Mouse (Mus musculus): ENCODE results near the gene Bcl2l14. TPM values are rescaled to one million over a fixed set of nuclear protein-coding genes. Genes with fewer than 3 reads are reported as not detected.
A peak's percentile ranks its signal among the peaks of the same experiment; 100 is the strongest.

Gene Bcl2l14
- polyA plus RNA-seq, 1 experiment, result not detected

DNA sequence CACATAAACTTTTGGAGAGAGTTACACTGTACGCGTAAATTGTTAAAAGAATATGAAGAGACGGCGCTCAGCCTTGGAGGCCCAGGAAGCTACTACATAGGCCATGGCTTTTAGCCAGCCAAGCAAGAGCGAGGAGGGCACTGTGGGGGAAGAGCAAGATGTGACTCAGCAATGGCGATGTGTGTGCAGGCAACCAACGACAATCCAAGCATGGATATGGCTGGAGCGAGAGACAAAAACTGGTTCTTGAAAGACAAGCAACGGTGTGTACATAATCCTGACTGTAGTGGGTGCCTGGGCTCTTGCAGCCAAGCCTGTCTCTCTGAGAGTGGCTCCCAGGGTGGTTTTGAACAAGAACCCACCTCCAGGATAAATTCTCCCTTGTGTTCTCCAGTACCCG, 8.7 kb upstream of the Bcl2l14 start:
- Histone ChIP-seq H3K4me3 (ENCODE audit: insufficient read depth, low read depth, low read length) (no peak overlapping the region), H3K27ac (replicated peaks; ENCODE audit: low read depth, low read length) (no peak overlapping the region), H3K4me1 (ENCODE audit: control insufficient read depth, insufficient read depth, insufficient read length, low read length) (no peaks in the 10 kb centered on the region)

DNA sequence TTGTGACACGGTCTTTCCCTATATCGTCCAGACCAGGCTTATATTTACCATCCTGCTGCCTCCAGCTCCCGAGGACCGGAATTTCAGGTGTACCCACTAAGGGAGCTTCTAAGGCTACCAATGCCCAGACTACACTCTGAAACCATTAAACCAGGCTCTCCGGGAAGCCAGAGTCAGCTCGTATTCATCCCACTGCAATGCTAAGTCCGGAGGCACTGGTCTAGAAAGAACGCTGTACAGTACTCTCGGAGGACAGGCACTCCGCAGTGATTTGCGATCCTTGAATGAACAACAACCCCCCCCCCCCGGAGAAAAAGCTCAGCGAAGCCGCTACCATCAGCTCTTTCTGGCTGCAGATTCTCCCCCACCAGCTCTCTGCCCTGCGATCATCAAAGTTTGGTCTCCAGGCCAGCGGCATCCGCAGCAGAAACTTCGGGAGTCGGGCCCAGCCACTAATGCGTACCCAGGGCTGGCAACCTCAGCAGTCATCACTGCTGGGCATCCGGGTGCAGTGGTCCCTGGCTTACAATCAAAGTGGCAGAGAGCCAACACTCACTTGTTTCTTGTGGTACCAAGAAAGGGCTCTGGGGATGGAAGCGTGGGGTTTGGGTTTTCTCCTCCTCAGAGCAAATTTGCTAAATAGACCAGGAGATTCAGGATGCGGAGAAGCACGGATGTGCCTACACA, 7.6 kb upstream of the Bcl2l14 start:
- no peak overlapping the region for H3K27ac ChIP-seq (replicated peaks; ENCODE audit: low read depth, low read length)
- H3K4me3 ChIP-seq (ENCODE audit: insufficient read depth, low read depth, low read length), result no peak overlapping the region
- H3K4me1 ChIP-seq (ENCODE audit: control insufficient read depth, insufficient read depth, insufficient read length, low read length), result no peaks in the 10 kb centered on the region

DNA sequence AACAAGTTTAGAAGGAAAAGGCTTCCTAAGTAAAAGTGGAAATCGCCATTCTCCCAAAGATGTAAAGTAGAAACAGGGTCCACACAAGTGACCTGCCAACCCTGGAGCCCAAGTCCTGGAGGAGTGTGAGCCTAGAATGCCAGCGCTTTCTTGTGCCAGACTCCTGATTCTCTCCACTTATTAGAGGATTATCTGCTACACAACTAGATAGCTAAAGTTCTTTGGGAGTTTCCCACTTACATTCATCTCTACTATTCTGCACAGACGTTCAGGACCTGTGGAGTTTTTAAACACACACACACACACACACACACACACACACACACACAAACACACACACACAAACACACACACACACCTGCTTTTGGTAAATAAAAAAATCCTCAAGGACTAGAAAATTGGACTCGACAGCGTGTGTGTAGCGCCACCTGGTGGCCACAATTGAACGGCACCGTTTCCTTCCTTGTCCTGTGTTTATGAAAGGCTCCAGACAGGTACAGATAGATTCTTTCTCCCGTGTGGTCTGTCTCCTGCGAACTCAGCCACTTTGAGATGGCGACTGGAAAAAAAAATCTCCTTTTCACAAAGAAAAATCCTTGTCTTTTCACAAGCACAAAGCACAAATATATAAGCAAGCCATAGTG, 6.7 kb upstream of the Bcl2l14 start:
- H3K27ac ChIP-seq (replicated peaks; ENCODE audit: low read depth, low read length), result no peak overlapping the region
- no peaks in the 10 kb centered on the region for H3K4me1 ChIP-seq (ENCODE audit: control insufficient read depth, insufficient read depth, insufficient read length, low read length)
- H3K4me3 ChIP-seq (ENCODE audit: insufficient read depth, low read depth, low read length), result no peak overlapping the region

DNA sequence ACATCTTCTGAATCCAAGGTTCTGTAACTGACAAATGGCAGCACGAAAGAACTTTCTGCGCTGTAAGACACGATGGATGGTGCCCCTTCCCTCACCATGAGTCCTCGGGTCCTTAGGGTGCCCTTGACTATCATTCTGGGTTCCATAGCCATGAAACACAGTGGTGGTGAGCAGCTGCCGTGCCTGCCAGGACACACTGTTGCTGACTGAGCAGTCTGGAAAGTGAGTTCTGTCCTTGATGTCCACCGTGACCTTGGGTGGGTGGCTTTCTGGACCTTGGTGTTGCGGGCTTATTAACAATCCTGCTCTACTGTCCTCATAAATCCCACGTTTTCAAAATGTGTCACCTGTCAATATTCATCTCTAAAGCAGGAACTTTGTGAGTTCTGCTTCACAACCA, 6.2 kb upstream of the Bcl2l14 start:
- H3K4me1 ChIP-seq (ENCODE audit: control insufficient read depth, insufficient read depth, insufficient read length, low read length), result no peaks in the 10 kb centered on the region
- no peak overlapping the region for H3K4me3 ChIP-seq (ENCODE audit: insufficient read depth, low read depth, low read length)
- H3K27ac ChIP-seq (replicated peaks; ENCODE audit: low read depth, low read length), result no peak overlapping the region

DNA sequence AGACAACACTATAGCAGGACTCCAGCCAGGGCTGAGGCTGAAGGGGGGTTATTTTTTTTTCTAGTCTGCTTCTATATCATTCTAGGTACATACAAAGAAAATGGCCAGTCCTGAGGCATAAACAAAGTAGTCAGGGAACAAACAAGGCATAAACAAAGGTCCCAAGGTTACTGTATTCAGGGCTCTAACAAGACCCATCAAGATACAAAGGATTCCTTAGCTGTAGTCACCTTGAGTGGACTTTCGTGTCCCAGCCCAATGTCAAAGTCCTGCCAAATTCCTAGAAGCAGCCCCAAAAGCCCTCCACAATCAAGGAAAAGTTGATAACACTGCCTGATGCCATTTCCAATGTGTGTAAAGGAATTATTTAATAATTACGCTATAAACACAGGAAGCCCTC, 5.3 kb upstream of the Bcl2l14 start:
- Histone ChIP-seq H3K4me1 (ENCODE audit: control insufficient read depth, insufficient read depth, insufficient read length, low read length) (no peaks in the 10 kb centered on the region), H3K27ac (replicated peaks; ENCODE audit: low read depth, low read length) (no peak overlapping the region), H3K4me3 (ENCODE audit: insufficient read depth, low read depth, low read length) (no peak overlapping the region)

DNA sequence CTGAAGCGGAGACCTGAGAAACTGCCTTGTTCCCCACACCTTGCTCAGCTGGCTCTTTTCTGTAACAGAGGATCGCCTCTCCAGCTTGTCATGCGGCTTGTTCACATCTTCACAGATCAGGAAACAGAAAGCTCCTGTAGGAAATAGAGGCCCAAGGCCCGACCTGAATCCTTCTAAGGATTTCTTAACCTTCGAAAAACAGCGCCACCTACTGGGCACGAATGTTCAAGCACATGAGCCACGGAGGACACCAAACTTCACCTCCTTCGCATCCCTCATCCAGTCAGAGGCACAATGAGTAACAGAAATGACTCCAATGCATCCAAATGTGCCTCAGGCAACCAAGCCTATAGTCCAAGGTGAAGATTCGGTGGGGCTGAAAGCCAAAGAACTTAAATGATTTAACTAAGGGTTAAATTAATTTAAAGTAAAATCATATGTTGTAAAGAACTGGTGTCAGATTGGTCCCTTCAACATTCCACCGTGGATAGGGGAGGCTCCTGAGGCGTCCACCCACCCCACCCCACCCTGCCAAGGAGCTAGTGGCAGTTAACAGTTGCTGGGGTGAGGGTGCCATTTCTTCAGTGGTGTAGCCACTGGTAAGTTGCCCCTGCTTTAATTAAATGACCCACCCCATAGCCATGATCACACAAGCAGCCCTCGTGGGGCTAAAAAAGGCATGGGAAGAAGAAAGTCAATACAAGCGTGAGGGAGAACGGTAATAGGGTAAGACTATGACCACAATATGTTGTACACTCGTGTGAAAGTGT, 7.0 kb downstream of the Bcl2l14 start:
- H3K4me1 ChIP-seq (ENCODE audit: control insufficient read depth, insufficient read depth, insufficient read length, low read length), result no peaks in the 10 kb centered on the region
- no peak overlapping the region for H3K27ac ChIP-seq (replicated peaks; ENCODE audit: low read depth, low read length)
- no peak overlapping the region for H3K4me3 ChIP-seq (ENCODE audit: insufficient read depth, low read depth, low read length)

DNA sequence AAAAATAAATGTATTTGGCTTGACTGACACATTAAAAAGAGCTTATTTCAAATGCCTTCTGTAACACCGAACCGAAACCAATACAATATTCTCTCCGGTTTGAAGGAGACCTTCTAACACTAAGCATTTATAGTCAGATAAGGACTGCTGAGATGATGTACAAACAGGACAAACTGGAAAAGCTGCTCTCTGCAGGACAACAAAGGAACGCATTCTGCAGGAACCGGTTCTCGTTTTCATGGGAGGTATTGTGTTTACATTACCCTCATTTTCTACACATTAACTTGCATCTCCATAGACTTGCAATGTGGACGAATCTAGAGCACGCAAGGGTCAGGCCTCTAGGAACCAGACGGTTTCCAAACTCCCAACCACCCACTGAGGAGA, 7.6 kb downstream of the Bcl2l14 start:
- no peak overlapping the region for H3K4me3 ChIP-seq (ENCODE audit: insufficient read depth, low read depth, low read length)
- no peak overlapping the region for H3K27ac ChIP-seq (replicated peaks; ENCODE audit: low read depth, low read length)
- no peaks in the 10 kb centered on the region for H3K4me1 ChIP-seq (ENCODE audit: control insufficient read depth, insufficient read depth, insufficient read length, low read length)

DNA sequence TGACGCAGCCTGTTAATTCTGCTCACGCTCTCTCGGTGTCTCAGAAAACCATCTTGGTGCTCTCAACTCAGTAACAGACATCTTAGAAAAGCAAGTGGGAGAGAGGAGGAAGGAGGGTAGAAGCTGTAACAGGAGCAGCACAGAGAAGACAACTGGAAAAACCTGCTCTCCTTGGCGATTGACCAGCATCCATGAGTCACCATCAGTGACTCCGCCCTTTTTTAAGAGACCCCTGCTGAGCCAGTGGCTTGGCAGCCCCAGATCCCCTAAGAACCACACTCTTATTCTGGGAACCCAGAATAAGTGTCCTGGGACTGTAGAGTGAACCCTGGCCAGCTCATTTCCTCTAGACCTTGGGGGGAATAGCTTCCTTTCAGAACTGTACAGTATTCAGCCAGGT, 11.1 kb downstream of the Bcl2l14 start:
- no peaks in the 10 kb centered on the region for H3K4me1 ChIP-seq (ENCODE audit: control insufficient read depth, insufficient read depth, insufficient read length, low read length)
- no peak overlapping the region for H3K27ac ChIP-seq (replicated peaks; ENCODE audit: low read depth, low read length)
- no peak overlapping the region for H3K4me3 ChIP-seq (ENCODE audit: insufficient read depth, low read depth, low read length)

DNA sequence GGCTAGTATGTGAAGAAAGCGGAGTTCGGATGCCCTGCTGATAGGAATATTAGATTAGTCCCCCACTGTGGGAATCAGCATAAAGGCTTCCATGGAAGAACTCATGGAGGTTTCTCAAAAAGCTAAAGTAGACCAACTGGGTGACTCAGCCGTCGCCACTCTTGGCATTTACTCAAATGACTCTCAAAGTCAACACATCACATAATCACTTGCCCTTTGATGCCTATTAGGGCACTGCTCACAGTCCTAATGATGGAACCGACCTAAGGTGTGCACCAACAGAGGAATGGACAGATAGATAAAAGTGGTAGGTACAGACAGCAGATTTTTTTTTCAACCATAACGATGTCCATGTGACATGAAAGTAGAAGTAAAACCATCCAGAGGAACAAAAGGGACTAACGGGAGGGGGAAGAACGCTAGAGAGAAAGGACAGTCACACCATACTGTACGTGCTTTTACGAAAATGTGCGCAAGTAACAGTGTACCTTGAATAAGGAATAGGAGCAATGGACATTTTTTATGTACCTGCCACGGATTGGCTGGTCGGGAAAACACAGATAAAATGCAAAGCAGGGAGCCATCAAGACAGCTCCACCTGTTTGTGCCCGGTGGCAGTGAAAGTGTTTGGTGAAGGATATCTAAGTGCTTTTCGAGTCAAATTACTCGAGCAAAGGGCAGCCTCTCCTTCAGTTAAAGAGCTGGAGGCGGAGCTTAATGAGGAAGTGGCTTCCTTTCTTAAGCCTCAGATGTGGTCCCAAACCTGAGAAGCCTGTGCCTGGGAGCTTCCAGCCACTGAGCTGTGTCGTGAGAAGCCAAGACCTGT, 17.8 kb downstream of the Bcl2l14 start:
- H3K27ac ChIP-seq (replicated peaks; ENCODE audit: low read depth, low read length), result no peak overlapping the region
- no peak overlapping the region for H3K4me3 ChIP-seq (ENCODE audit: insufficient read depth, low read depth, low read length)
- no peaks in the 10 kb centered on the region for H3K4me1 ChIP-seq (ENCODE audit: control insufficient read depth, insufficient read depth, insufficient read length, low read length)

DNA sequence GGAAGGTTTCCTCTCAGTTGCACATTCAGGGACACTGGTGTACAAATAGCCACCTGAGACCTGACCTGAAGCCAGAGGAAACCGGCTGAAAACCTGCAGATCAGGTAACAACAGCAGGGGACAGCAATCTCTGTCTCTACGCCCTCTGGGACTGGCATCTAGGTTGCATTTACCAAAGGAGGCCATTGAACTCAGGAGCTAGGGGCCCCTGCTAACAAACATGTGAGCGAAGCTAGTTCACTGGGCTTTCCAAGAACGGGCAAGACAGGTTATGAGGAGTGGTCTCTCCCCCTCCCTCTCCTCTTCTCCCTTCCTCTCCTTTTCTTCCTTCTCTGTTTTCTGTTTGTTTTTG, 18.4 kb downstream of the Bcl2l14 start:
- Histone ChIP-seq H3K27ac (replicated peaks; ENCODE audit: low read depth, low read length) (no peak overlapping the region), H3K4me3 (ENCODE audit: insufficient read depth, low read depth, low read length) (no peak overlapping the region), H3K4me1 (ENCODE audit: control insufficient read depth, insufficient read depth, insufficient read length, low read length) (no peaks in the 10 kb centered on the region)

DNA sequence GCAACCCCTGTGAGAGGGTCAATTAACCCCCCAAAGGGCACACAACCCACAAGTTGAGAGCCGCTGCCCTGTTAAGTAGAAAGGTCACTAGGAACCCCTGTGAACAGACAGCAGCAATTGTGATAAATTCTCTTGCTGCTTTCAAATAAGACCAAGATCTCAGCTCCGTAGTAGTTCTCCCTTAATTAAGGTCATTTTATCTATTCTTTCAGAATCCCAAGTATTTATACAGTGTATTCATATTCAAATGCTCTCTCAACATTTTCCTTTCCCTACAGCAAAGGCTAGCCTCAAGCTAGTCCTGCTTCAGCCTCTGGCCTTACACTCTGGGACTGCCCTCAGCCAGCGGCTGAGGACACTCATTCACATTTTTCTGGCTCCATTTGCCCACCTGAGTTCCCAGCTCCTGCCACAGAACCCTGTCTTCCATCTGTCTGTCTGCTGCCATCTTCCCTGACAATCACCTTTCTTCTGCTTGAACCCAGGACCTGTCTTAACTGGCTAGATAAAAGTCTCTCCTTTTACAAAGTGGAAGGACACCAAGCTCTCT, 20.5 kb downstream of the Bcl2l14 start:
- Histone ChIP-seq H3K4me3 (ENCODE audit: insufficient read depth, low read depth, low read length) (no peak overlapping the region), H3K27ac (replicated peaks; ENCODE audit: low read depth, low read length) (no peak overlapping the region)

DNA sequence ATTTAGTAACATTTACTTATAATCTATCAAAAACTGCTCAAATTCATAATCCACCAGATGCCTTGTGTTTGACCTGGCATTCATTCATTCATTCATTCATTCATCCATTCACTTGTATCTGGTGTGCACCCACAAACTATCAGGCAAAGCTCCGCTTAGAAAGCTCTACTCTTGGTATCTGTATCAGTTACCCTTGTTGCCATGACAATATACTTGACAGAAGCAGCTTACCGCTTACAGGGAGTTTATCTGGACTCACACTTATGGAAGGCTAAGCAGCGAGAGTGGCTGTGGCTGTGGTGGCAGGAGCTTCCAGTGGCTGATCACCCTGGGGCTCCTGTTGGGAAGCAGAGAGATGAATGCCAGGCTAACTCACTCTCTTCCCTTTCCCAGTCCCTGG, 21.8 kb downstream of the Bcl2l14 start:
- no peaks in the 10 kb centered on the region for H3K4me1 ChIP-seq (ENCODE audit: control insufficient read depth, insufficient read depth, insufficient read length, low read length)
- H3K27ac ChIP-seq (replicated peaks; ENCODE audit: low read depth, low read length), result no peak overlapping the region
- H3K4me3 ChIP-seq (ENCODE audit: insufficient read depth, low read depth, low read length), result no peak overlapping the region

More for the DNA sequence above, 20.5 kb downstream of the Bcl2l14 start:
- no peaks in the 10 kb centered on the region for H3K4me1 ChIP-seq (ENCODE audit: control insufficient read depth, insufficient read depth, insufficient read length, low read length)

DNA sequence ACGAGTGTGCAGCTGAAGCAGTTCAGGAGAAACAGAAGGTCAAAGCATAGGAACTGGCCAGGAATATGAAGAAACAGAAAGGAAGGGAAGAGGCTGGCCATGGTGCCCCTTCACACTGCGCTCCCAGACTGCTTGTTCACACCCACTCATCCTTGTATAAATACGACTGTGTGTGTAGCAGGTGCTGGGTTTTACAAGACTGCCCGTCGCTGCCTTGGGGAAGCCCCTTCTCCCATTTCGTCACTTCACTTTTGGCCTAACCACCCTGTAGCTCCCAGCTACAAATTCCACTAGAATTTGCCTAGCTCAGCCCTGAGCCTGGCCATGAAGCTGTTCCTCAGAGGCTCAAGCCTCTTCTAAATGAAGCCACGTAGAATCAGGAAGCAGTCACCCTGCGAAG, 24.3 kb downstream of the Bcl2l14 start:
- Histone ChIP-seq H3K4me3 (ENCODE audit: insufficient read depth, low read depth, low read length) (no peak overlapping the region), H3K27ac (replicated peaks; ENCODE audit: low read depth, low read length) (no peak overlapping the region), H3K4me1 (ENCODE audit: control insufficient read depth, insufficient read depth, insufficient read length, low read length) (no peaks in the 10 kb centered on the region)

DNA sequence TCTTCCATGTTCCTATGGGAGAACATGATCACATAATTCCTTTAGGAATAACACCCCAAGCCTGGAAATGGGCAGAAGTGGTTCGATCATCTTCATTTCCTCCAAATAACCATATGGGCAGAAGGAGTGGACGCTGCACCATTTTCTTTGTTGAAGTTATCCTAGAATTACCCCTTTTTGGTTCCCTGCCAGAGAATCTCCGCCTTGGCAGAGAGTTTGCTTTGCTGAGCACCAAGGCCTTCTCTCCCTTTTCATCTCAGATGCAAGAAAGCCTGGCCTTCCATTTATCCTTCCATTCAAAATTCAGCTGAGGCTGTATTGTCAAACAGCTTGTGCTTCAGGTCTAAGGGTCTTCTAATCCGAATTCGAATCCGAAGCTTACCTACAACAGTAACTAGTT, 25.8 kb downstream of the Bcl2l14 start:
- Histone ChIP-seq H3K27ac (replicated peaks; ENCODE audit: low read depth, low read length) (no peak overlapping the region), H3K4me3 (ENCODE audit: insufficient read depth, low read depth, low read length) (no peak overlapping the region), H3K4me1 (ENCODE audit: control insufficient read depth, insufficient read depth, insufficient read length, low read length) (no peaks in the 10 kb centered on the region)

DNA sequence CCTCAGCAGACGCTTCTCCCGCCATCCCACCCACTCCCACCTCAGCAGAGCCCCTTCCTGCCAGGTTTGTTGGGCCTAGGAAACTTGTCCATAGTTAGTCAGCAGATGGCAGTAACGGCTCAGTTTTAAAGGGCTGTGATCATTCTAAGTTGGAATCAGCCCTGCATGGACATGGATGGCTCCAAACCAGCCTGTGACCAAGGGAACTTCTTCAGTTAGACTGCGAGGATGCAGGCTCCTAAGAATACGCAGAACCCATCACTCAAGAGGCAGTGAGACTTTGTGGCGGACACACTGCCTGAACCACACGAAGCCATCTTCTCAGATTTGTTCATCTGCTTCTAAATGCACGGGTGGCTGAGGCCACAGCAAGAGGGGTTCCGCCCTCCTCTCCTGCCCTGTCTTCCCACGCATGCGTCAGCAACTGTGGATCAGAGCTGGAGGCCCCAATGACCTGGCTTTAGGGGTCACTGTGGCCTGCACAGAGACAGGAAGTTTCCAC, 29.1 kb downstream of the Bcl2l14 start:
- H3K4me1 ChIP-seq (ENCODE audit: control insufficient read depth, insufficient read depth, insufficient read length, low read length), result no peaks in the 10 kb centered on the region
- H3K4me3 ChIP-seq (ENCODE audit: insufficient read depth, low read depth, low read length), result peak overlapping the region; percentile 41
- peak overlapping the region; percentile 66 for H3K27ac ChIP-seq (replicated peaks; ENCODE audit: low read depth, low read length)

Measured in brown adipose tissue, adult 24 weeks (tissue).